Mouse (Mus musculus): ENCODE measurements around the gene Calr4.

Gene Calr4

DNA sequence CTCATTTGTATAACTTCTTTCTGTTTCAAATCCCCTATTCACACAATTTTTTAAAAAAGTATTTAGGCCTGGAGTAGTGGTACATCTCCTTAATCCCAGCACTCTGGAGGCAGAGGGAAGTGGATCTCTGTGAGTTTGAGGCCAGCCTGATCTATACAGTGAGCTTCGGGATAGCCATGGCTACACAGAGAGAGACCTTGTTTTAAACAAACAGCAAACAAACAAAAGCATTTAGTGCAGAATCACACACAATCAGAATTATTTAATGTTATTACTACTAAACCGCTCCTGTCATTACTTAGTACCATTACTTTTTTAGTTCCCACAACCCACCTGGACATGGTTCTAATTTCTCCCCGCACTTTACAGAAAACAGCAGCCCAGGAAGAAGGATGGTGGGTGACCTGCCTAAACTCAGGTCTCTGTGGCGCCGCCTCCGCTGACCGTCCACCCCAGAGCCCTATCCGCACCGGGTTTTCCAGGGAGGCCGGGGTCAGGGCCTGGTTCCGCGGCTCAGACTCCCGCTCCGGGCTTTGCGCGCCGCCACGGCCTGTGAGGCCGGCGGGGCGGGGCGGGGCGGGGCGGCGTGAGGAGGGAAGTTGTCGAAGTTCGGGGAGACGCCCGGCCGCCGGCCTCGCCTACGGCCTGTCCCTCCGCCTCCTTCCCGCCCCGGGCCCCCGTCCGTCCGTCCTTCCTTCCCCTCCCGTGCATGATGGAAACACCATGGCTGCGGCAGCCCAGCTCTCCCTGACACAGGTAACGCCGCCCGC lies 45.6 kb downstream of the Calr4 start, which contains the start of gene Eps15:
Eps15 (plus strand) TSS at position 580 of the 770 bp plus-strand sequence.
- peak; percentile 94 for DNase-seq

DNA sequence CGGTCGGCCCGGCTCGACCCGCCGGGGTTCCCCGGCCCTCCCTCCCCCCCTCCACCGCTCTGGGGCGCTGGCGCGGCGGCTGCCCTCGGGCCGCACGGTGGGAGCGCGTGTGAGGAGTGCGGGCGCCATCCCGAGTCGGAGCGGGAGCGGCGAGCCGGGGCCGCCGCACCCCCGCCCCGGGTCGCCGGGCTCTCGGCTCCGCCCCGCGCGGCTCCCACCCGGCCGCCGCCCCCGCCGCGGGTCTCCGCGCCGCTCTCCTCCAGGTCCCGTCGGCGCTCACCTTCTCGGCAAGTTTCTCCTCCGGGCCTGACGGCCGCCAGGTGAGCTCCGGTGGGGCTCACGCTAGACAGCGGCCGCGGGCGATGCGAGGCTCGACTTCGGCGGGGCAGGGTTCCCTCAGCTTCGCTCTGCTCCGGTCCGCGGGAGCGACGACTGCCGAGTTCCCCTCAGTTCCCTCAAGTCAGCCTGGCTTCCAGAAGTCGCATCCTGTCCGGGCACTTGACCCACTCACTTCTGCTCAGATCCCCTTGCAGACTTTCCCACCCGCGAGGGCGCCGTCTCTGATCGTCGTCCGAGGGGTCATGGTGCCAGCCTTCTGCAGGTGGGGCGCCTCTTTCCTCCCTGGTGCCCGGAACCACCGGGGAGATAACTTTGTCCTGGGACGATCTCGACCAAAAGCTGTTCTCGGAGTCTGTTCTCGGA lies 46.3 kb downstream of the Calr4 start:
- DNase-seq, result peak; percentile 45

DNA sequence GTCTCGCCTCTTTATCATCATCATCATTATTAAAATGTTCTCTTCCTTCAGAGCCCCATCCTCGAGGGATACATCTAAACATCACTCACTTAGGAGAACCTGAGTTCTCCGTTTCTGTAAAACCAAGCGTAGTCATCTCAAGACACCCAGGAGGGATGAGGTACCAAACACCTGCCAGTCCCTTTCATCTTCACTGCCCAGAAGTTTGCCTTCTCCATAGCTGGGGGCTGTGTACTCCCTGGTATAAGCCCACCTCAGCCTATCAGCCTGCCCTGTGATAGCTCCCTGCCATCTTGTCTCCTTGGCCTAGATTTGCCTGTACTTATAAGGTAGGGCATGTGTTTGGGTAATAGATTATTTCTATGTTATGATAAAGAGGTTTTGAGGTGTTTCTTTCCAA lies 46.9 kb downstream of the Calr4 start:
- DNase-seq, result no peak

DNA sequence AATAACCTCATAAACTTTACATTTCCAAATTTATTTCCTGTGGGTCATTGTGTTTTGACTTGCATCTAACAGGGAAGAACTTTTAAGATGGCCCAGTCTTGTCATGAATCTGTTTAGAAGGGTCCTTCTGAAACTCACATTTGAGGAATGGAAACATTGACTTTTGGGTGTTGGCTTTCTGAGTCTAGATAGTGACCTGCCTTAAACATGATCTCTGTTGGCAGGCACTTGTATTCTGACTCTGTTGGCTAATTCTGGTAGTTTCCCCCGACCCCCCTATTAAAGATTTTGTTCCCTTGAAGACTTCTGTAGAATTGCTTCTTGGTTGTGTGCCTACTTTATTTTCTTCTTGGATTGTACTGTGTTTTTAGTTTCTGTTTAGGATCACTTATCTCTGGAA lies 47.7 kb downstream of the Calr4 start:
- DNase-seq, result no peak

DNA sequence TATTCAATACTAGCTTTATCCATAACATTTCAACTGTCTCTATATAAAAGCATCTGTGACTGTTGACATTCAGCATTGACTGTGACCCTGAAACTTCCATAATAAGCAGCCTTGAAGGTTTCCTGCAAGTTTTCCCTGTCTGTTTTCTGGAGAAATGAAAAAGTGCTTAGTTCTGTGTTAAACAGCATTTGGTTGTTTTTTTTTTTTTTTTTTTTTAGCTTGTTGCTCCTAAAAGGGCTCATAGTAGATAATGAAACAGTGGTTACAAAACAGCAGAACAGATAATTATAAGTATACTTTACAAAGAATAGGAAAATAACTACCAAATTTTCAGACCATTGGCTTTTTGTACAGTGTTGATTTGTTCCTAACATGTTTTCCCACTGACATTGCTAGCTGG lies 60.3 kb downstream of the Calr4 start:
- DNase-seq, result no peak

DNA sequence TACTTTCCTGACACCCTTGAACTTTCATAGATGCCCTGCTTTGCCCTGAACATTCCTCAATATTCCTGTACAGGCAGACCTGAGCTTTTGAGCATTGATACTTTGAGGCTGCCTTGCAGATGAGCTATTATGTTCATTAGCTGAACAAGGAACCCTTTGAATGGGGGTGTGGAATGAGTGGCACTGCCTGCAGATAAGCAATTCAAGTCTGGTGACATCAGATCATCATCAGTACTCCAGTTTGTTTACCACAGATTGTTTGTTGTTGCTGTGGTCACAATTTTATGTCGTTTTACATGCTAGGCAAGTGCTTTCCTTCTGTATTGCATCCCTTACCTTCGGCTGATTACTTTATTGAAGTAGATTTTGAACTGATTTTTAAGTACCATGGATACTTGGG lies 62.2 kb downstream of the Calr4 start:
- DNase-seq, result no peak

DNA sequence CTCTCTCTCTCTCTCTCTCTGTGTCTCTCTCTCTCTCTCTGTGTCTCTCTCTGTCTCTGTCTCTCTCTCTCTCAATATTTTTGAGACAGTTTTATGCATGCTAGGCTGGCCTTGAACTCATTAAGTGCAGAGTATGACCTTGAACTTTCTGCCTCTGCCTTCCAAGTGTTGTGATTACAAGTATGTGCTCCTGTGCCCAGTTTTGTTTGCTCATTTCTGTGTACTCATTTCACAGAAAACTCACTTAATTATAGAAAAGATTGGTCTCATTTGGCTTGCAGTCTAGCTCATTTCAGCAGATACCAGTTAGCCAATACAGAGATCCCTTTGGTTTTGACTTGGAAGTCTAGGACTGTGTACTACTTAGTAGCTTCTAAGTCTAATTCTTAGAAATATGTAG lies 64.9 kb downstream of the Calr4 start:
- no peak for DNase-seq

Data from lung, postnatal 14 days (tissue).